Mouse (Mus musculus) lung, postnatal 10 days (tissue): ENCODE results near the gene Tppp3.
A peak's percentile ranks its signal among the peaks of the same experiment; 100 is the strongest.

Experiments
- DNase-seq: peaks from one replicate; pipeline ENCODE4 v3.0.0; 2021

The Tppp3 gene

DNA sequence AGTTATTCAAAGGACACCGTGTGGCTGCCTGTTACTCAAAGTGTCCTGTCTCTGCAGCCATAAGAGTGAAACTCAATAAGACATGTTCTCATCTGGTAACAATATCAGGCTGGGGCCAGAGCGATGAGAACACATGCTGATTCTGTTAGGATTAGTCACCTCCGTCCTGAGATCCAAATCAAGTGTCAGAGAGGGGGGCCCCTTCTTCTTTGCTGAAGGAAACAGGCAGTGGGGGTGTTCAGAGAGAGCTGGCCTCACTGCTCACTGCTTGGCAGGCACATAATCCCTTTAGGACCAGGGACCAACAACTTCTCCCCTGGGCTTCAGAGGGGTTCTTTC, 12.7 kb upstream of the Tppp3 start:
- no peak for DNase-seq

DNA sequence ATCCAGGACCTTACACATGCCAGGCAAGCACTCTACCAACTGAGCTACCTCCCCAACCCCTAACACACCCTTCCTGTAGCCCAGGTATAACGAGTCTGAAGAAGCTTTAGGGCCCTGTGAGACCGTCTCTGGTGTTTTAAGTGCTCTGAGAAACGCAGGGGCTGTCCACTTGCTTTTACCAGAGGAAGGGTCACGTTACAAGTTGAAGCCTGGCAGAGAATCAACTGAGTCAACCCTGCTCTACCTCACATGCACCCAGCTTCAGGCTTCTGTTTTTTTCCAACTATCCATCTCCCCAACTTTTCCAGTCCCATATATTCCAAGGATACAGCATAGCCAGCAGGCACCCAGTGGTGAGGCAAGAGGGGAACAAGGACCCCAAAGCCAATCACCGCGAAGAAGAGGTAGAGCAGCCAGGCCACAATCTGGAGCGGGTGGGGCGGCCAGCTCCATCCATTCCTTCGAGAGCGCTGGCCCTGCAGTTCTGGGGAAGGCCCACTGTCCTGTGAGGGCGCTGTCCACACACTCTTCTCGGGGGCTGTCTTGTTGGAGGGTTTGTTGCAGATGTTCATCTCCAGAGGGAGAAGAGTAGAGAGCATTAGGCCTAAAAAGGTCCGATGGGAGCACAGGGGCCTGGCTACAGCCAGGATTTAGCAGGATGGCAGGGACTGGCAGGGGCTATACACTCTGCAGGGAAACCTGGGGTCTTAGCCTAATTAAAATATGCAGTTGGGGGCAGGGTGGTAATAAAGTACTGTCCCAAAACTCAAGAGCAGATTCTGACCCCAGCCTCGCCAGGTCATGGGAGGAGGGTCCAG, 12.1 kb upstream of the Tppp3 start:
- peak; percentile 87 for DNase-seq

DNA sequence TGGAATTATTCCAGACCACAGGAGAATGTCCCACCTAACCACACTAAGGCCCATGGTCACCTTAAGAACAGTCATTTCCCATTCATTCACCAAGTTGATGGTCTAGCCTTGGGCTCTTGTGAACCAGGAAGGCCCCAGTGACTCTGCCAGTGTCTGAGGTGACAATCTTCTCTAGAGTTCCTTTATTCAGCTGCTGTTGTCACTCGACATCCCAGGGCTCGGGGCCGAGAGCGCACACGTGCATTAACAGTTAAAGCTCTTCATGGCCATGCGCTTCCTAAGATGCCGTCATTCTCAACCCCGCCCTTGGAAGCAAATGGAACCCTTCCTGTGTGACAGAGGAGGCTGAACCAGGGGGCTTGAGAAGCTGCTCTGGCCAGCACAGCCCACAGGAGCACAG, 10.8 kb upstream of the Tppp3 start:
- DNase-seq = no peak

DNA sequence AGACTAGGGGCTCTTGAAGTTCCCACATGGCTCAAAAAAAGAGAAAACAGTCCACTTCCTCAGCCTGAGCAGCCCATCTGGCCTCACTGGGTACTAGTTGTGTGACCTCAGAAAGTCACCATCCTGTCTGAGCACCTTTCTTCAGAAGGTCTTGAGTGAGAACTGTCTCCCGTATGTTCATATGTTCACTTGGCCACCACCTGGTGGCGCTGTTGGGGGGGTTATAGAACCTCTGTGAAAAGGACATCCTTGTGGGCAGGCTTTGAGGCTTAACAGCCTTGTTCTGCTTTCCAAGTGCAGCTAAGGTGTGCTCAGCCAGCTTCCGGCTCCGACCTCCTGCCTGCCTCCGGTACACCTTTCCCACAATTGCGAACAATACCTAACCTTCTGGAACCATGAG, 10.1 kb upstream of the Tppp3 start:
- DNase-seq = peak; percentile 65

DNA sequence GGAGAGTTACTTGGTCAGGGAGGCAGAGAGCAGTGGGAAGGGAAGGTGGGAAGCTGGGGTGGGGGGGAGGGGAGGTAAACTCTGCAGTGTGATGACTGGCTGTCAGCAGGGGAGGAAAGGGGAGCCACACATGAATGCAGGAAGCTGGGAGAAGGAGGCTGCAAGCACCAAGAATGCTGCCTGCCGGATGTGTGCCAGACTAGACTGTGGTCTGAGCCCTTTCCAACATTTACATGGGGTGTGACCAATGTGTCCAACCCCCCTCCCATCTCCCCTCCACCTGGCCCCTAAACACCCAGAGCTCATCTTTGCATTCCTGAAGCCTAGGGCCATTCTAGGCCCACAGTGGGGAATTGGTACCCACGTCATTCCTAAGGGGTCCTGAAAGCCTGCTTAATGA, 9.7 kb upstream of the Tppp3 start:
- DNase-seq = peak; percentile 14

DNA sequence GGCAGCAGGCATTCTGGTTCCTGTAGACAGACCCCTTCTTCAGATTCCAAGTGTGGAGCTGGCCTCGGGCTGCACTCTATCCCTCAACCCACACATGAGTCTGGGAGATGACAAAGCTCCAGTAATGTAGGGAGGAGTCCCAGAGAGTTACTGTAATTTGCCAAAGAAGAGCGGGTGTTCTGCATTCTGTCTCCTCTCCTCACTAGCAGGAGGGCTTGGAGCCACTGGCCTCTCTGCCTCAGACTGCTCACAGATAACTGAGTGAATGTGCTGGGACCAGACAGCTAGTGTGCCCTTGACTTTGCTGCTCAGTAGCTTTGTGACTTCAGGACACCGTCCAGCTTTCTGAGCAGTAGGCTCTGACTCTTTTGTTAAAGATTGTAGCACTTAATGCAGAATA, 6.5 kb upstream of the Tppp3 start:
- DNase-seq = peak; percentile 13

DNA sequence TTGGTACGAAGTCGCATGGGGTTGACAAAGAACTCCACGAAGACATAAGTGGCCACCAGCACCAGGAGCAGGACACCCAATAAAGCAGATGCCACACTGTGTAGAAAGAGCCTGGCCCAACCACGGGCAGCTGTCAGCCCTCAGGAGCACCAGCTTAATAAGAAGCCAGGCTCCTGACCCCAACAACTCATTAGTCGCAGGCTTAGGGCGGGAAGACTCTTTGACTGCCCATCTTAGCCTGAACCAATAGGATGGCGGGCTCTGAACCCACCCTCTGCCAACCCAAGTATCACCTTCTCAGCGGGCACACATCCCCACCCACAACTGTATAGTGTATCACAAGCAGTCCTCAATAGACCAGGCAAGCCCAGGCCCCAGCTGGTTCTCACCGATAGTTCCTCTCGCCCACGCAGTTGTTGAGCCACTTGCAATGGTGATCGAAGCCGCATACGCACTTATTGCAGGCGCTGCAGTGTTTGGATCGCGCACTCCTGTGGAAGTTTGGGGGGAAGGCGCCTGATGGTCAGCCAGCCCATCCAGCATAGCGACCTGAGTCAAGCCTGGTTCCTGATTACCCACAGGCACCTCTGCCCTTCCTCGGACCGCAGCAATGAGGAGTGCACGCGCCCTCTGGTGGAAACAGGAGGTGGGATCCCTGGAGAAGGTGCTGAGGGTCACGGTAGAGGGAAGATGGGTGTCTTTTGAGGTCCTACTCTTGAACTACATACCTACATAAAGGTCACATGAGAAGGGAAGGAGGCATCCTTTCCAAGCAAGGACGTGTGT, 5.5 kb upstream of the Tppp3 start:
- DNase-seq = peak; percentile 82

DNA sequence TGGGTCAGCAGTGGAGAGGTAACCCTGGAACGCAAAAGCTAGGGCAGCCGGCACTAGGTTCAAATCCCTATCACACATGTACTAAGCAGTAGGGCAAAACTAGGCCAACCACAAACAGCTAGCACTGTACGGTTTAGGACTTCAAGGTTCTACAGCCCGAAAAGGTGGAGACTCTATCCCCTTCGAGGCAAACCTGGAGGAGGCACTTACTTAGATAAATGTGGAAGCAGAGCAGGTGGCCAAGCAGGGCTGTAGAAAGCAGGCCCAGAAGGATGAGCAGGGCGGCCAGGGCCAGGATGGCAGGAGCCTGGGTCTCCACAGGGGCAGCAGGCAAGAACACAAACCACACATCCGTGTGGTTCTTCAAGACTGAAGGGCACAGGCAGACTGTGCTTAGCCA, 4.8 kb upstream of the Tppp3 start:
- no peak for DNase-seq

DNA sequence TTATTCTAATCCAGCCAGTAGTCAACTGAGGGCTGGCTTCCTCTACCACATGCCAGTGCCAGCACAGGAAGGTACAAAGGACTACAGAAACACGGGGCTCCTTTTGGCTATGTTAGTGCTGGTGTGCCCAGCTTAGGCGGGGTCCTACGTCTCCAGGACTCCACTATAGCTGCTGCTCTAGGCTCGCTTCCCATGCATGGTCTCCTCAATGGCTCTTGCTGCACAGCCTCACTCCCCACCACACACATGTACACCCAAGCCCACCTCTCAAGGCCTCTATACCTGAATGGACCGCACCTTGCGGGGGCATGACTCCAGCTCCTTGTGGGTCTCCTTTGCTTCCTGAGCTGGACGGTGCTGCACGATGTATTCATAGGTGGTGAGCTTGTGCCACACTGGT, 4.4 kb upstream of the Tppp3 start:
- DNase-seq = no peak

DNA sequence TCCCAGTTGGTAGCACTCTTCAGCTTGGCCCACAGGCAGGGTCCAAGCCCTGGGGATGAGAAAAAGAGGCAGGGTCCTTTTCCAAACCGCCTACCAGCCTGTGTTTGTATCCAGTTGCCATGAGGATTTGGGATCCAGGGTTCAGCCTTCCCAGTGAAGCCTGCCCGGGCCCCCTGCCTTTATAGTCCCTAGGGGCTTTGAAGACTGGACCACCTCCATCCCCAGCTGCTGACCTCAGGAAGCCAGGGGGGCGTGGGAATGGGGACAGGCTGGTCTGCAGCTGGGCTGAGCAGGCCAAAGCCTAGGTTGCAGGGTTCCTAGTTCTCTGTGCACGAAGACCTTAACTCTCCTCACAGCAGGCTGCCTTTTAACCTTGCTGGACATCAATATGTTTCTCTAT, 3.9 kb upstream of the Tppp3 start:
- peak; percentile 69 for DNase-seq

DNA sequence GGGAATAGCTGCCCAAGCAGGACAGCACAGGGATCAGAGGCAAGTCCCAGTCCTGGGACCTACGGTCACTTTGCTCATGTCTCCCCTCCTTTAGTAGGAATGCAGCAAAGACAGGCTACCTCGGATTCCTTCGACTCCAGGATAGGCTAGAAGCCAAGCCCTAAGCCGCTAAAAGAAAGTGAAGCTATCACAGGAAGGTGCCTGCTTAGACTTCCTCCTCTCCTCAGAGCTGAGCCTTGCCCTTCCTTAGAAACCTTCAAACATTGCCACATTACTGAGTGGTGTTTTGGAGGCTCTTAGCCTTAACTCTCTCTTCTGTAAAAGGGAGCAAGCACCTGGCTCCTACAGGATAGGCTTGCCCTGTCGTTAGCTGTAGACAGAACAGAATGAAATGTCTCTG, 3.4 kb upstream of the Tppp3 start:
- DNase-seq = peak; percentile 35

DNA sequence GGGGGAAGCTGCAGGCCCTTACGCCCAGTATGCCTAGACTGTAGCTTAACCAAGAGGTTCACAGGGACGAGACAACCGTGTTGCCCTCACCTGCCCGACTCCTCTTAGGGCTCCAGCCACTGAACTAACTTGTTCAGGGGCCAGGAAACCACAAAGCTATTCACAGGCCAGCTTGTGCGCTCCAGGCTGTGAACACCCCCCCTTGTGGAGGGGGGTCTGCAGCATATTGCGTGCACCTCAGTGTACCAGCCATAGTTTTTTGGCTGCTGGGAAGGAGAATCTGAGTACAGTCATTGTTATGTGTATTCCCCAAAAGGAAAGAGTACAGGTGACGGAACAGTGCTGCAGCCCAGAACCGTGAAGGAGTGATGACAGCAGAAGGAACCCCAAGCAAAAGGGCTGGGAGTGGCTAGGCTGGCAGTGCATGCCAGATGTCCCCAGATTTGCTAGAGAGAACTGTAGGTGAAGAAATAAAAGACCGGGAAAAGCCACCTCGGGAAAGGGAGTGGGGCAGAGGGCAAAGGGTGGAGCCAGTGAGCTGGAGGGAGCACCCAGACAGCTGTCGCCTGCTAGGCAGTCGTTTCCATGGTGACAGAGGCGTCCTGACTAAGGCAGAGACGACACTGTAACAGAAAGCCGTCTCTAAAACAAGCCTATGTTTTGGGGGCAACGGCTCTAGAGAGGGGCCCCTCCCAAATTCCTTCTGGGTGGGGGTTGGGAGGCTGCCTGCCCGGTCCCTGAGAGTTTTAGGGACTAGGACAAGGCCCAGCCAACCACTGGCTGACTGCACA, 2.7 kb upstream of the Tppp3 start:
- DNase-seq = peak; percentile 89

DNA sequence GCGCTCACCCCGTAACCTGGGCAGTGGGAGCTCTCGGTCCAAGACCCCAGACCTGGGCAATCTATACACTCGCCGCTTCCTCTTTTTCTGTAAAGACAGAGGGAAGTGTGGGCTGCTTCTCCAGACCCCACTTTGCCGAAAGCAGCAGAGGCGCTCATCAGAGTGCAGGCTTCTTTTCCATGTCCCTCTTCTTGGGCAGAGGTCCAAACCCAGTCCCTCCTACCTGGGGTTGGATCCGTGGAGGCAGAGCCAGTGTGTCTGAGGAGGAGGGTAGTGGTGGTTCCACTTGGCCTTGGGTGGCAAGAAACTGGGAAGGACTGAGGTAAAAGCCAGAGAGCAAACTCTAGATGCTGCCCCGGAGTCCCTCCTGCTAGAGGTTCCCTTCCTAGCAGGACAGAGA, 1.7 kb upstream of the Tppp3 start:
- DNase-seq = no peak

DNA sequence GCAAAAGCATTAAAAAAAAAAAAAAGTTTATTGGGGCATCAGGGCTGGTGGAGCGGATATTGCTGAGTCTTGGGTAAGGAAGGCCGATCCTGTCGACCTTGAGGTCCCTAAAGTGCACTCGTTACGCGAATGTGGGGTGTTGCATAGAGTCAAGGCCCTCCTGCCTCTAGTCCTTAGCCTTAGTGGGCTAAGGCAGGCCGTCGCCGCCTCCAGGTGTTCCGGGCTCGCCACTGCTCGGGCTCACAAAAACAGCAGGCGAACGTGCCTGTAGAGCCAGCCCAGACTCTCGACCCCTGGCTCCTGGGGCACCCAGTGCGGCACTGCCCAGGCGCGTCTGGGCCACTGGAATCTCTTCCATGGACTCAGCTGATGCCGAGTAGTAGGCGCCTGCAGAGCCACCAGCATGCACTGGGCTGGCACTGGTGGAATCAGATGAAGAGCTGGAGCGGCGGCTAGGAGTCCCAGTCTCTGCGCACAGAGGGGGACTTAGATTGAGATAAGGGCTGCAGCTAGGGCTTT, 1.1 kb upstream of the Tppp3 start:
- no peak for DNase-seq

DNA sequence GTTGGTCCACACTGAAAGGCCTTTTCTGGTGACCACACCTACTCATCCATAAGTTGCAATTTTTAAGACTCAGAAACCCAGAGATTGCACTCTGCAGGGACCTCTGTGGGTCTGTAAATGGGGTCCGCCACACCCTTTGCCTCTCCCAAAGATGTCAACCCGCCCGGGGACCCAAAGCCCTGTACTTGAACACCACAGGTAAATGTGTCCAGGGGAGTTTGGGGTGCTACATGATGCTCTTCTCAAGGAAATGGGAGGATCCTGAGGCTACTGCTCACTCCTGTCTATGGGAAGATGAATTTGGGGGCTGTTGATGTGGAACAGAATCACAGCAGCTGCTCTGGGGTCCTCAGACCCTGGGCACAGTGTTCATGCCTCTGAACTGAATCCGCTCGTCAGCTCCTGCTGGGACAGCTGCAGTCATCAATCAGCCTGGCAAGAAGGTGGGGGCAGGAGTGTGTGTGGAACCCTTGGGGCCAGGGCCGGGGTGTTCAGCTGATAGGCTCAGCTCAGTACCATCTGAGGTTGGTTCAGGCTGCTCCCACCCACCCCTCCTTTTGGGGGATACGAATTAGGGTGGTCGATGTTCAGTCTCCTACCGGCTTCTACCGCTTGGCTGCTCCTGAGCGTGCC, 529 bp downstream of the Tppp3 start:
- DNase-seq = no peak

DNA sequence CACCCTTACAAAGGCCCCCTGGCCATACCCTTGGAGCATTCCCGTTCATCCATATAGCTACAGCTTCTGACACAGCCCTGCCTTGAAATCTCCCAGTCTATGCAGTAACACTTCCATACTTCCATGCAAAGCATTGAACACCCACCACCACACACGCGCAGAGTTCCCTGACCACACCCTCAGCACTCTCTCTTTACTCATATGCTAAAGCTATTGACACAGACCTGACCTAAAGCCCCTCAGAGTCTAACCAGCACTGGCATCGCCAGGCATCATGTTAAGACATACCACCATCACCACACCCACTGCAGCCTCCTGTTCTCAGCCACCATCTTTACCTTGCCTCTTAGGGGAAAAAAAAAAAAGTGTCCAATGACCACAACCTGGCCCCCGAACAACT, 1.1 kb downstream of the Tppp3 start:
- DNase-seq = no peak

DNA sequence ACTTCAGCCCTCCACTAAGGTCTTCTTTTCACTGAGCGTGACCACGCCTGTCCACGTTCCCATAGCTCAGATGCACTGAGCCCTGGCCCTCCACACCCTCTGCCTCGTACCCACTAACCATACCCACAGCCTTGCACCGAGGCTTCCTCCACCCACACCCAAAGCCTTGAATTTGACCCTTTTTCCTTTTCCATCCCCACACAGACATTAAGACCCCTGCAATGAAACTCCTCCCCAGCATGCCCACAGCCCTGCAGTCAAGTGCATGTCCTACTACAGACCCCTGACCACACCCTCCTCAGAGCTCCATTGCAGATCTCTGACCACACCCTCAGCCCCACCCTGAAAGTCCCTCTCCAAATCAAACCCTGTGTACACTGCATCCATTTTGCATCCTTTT, 1.5 kb downstream of the Tppp3 start:
- DNase-seq = peak; percentile 16

DNA sequence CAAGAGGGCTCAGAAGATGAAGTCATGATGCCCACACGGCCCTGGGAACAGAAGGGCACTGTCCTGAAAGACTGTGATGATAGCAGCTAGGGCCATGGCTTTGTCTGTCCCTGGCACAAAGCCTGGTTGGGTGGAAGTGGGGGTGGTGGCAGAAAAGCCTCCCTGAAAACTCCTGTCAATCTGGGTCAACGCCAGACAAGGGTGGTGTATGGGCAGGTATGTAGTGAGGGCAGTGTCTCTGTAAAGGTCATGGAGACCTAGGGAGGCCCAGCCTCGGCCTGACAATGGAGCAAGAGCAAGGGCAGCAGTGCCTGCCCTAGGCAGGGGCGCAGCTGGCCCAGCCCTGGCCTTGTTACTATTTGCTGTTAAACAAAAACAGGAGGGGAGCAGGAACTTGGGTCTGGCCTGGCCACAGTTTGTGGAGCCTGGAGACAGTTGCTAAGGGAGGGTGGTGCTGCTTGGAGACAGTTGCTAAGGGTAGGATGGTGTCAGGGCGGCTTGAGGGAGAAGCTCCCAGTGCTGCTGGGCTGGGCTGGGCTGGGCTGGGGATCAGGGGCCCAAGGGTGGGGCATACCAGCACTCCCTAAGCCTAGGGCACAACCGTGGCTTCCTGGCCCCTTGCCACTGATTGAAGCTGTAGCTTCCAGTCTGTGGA, 2.2 kb downstream of the Tppp3 start:
- peak; percentile 85 for DNase-seq

DNA sequence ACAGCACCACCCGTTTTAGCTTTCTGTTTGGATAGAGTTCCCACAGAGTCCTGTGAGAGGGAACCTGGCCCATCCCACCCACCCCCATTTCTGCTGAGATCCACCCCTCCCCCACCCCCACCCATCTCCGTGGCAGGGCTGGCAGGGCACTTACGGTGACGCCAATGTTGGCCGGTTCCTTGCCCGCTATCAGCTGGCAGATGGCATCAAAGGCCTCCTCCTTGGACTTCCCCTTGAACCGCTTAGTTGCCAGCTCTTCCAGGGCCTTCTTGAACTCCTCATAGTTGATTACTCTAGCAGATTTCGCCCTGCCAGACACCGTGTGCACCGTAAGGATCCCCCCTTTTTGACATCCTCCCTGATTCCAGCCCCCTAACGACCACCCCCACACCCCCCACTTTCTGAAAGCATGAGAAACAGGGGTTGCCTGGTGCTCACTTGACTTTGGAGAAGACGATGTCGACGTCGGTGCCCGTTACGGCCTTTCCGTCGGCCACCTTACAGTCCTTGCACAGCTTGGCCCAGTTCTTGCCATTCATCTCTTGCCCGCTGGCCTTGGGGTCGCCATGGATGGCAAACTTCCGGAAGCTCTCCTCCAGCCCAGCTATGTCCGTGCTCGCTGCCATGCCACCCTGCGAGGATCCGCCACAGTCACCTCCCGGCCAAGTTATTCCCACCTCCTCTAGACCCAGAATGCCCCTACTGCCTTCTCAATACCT, 3.2 kb downstream of the Tppp3 start:
- no peak for DNase-seq

DNA sequence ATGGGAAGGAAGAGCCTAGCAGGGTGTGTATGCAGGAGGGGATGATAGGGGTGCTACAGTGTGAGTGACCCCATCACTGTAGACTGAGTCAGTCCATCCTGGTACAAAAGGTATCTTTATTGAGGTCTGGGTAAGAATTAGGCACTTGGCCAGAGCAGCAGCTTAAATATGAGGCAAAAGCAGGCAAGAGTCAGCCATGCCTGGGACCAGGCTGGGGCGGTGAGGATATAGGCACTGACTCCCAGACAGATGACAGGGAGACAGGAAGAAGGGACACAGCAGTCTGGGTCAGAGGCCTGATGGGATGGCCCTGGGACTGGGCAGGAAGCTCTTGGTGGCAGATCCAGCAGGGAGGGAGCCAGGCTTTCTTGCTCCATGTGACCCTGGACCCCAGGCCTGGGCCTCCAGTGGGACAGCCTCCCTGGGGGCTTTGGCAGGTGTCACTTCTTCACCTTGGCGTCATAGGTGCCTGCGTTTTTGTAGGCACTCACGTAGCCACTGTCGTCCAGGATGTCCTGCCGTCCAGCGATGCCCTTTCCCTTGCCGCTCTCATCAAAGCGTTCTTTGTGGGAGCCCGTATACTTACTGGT, 3.8 kb downstream of the Tppp3 start:
- DNase-seq = peak; percentile 9

DNA sequence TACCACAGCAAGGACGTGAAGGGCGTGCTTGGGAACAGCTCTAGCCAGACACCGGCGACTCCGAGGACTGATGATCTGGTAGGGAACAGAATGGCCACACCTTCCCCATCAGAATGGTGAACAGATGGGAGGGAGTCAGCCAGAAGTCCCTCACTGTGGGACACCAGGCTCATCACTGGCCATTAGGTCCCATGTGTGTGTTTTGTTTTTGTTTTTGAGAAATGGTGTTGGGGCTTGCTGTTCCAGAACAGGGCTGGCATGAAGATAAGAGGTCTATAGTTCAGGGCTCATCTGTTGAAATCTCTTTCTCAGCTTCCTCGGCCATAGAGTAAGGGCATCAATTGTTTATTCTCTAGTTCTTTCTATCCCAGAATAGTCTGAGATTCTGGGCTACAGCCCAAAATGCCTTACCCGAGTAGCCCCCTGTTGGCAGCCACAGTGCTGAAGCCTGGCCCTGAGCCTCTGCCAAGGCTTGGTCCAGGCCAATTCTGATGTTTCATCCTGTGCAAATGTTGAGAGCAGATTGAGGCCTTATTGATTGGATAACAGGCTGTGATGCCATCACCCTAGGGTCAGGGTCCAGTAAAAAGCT, 4.5 kb downstream of the Tppp3 start:
- peak; percentile 80 for DNase-seq
